Mouse (Mus musculus): ENCODE data around the gene Btg2.

GRCm38 (mm10) chr1:134106719-134107118 lies 27.8 kb upstream of the Btg2 start:
- TF ChIP-seq POLR2A (IDR thresholded peaks at IDR 0.05; ENCODE audit: control insufficient read depth, extremely low read depth, insufficient read depth, low read length, poor library complexity) (no peak), CTCF (IDR thresholded peaks at IDR 0.05; ENCODE audit: borderline replicate concordance, control insufficient read depth, extremely low read depth, insufficient read depth, low read length, poor library complexity) (peak; percentile 51; the same call in 1 of the 2 replicates)
